Mouse (Mus musculus): ENCODE results near the gene Abat. TPM values are rescaled to one million over a fixed set of nuclear protein-coding genes. Genes with fewer than 3 reads are reported as not detected.
"Not testable (repeated sequence)": the region's sequence is repeated elsewhere in the genome, so short reads cannot be mapped to it uniquely, and the experiment has no call there.

The Abat gene
- polyA plus RNA-seq, 1 experiment from 2014 or later: 36.1 TPM

DNA sequence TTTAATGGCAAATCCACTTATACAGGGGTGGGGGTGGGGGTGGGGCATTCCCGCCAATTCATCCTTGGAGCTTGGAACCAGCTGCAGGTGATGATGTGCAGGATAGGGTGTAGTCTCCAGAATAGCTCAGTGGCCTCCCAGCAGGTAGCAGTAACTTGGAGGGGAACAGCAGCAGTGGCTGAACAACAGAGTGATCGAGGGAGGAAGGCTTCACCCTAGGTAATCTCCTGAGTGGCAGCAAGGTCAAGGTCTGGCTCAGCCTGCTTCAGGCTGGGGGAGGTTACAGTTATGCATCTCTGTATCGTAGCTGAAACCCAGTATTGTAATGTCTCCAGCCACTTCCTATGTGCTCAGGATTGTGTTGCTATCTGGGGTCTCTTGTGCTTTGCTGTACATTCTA lies 49.6 kb downstream of the Abat start:
- H3K4me1 ChIP-seq; H3K27ac ChIP-seq; ATAC-seq (ENCODE audit: low FRiP score, low read depth); H3K27me3 ChIP-seq; H3K36me3 ChIP-seq; H3K9ac ChIP-seq; H3K4me3 ChIP-seq; H3K4me2 ChIP-seq (replicated peaks): not testable (repeated sequence)
- H3K9me3 ChIP-seq: peaks cover 16% of the 10 kb centered on the region
- WGBS: 68% methylated on average over 3 of the region's 3 CpGs

GRCm38 (mm10) chr16:8564836-8565235 lies 51.6 kb downstream of the Abat start:
- no peak overlapping the region for H3K9ac ChIP-seq
- peaks cover 7% of the 10 kb centered on the region; the same call in 1 of the 2 replicates for H3K4me1 ChIP-seq
- no peak overlapping the region for H3K4me3 ChIP-seq
- 73% methylated on average over 2 of the region's 2 CpGs for WGBS
- H3K27ac ChIP-seq: no peak overlapping the region
- H3K27me3 ChIP-seq: no peaks in the 10 kb centered on the region
- peaks cover 3% of the 10 kb centered on the region; the same call in 1 of the 2 replicates for H3K36me3 ChIP-seq
- H3K4me2 ChIP-seq (replicated peaks): no peak overlapping the region
- ATAC-seq (ENCODE audit: low FRiP score, low read depth): no peak
- H3K9me3 ChIP-seq: peaks cover 5% of the 10 kb centered on the region

GRCm38 (mm10) chr16:8565539-8565938 lies 52.3 kb downstream of the Abat start:
- no peak for ATAC-seq (ENCODE audit: low FRiP score, low read depth)
- no peak overlapping the region for H3K9ac ChIP-seq
- 85% methylated on average over 2 of the region's 2 CpGs for WGBS
- H3K36me3 ChIP-seq: no peaks in the 10 kb centered on the region
- no peak overlapping the region for H3K4me2 ChIP-seq (replicated peaks)
- H3K9me3 ChIP-seq: no peaks in the 10 kb centered on the region
- peaks cover 14% of the 10 kb centered on the region; the same call in 1 of the 2 replicates for H3K4me1 ChIP-seq
- H3K27ac ChIP-seq: no peak overlapping the region
- no peaks in the 10 kb centered on the region for H3K27me3 ChIP-seq
- H3K4me3 ChIP-seq: no peak overlapping the region

DNA sequence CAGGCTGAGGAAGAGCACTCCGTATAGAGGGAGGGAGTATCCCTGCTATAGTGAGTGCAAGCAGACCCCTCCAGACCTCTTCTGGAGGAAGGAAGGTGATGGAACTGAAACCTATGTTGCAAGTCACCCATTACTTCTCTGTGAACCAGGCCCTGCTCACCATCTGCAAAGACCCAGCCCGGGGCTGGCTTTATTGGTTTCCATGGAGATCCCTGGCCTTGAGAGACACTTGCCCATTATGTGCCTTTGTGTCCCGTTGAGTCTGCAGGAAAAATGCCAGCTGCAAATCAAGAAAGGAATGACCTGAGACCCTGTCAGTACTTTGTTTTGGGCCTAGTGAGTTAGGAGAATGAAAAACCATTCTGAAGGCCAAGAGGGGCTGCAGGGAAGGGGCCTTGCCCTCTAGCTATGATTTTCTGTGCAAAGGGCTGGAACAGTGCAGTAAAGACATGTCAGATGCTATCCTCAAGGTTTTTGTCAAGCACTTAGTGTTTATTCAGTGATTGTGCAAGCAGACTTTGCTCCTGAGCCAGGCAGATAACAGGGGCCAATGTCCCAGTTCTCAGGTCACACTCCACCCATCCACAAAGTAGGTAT lies 53.0 kb downstream of the Abat start:
- Histone ChIP-seq H3K27me3 (no peaks in the 10 kb centered on the region), H3K4me2 (replicated peaks) (no peak overlapping the region), H3K9ac (no peak overlapping the region), H3K36me3 (no peaks in the 10 kb centered on the region), H3K4me3 (no peak overlapping the region), H3K27ac (no peak overlapping the region), H3K9me3 (no peaks in the 10 kb centered on the region), H3K4me1 (peaks cover 17% of the 10 kb centered on the region; the same call in 1 of the 2 replicates)
- WGBS: 21% methylated on average over 3 of the region's 3 CpGs
- ATAC-seq (ENCODE audit: low FRiP score, low read depth): no peak

- no peak for ATAC-seq (ENCODE audit: low FRiP score, low read depth)
- Histone ChIP-seq H3K27me3 (no peaks in the 10 kb centered on the region), H3K4me2 (replicated peaks) (no peak overlapping the region), H3K36me3 (peaks cover 11% of the 10 kb centered on the region; the same call in 1 of the 2 replicates), H3K27ac (no peak overlapping the region), H3K9ac (no peak overlapping the region), H3K9me3 (no peaks in the 10 kb centered on the region), H3K4me1 (peaks cover 17% of the 10 kb centered on the region; the same call in 1 of the 2 replicates), H3K4me3 (no peak overlapping the region)
- WGBS: 89% methylated on average over 7 of the region's 7 CpGs
Observed at GRCm38 (mm10) chr16:8568881-8569280, 55.7 kb downstream of the Abat start.

GRCm38 (mm10) chr16:8570336-8570735 lies 57.1 kb downstream of the Abat start:
- Histone ChIP-seq H3K9ac (no peak overlapping the region), H3K4me3 (no peak overlapping the region), H3K4me1 (peaks cover 17% of the 10 kb centered on the region; the same call in 1 of the 2 replicates), H3K27ac (no peak overlapping the region), H3K4me2 (replicated peaks) (no peak overlapping the region), H3K27me3 (no peaks in the 10 kb centered on the region), H3K36me3 (peaks cover 25% of the 10 kb centered on the region), H3K9me3 (no peaks in the 10 kb centered on the region)
- ATAC-seq (ENCODE audit: low FRiP score, low read depth): no peak
- WGBS: 55% methylated on average over 12 of the region's 12 CpGs

GRCm38 (mm10) chr16:8570901-8571615 lies 57.8 kb downstream of the Abat start:
- no peak overlapping the region for H3K4me3 ChIP-seq
- WGBS: 66% methylated on average over 11 of the region's 11 CpGs
- peaks cover 14% of the 10 kb centered on the region; the same call in 1 of the 2 replicates for H3K4me1 ChIP-seq
- H3K9me3 ChIP-seq: no peaks in the 10 kb centered on the region
- no peak for ATAC-seq (ENCODE audit: low FRiP score, low read depth)
- H3K36me3 ChIP-seq: peaks cover 27% of the 10 kb centered on the region
- H3K27ac ChIP-seq: no peak overlapping the region
- no peaks in the 10 kb centered on the region for H3K27me3 ChIP-seq
- H3K9ac ChIP-seq: no peak overlapping the region
- H3K4me2 ChIP-seq (replicated peaks): no peak overlapping the region

GRCm38 (mm10) chr16:8573041-8573440 lies 59.8 kb downstream of the Abat start:
- no peak overlapping the region for H3K9ac ChIP-seq
- no peaks in the 10 kb centered on the region for H3K9me3 ChIP-seq
- ATAC-seq (ENCODE audit: low FRiP score, low read depth): no peak
- H3K4me2 ChIP-seq (replicated peaks): no peak overlapping the region
- H3K27ac ChIP-seq: no peak overlapping the region
- WGBS: 91% methylated on average over 4 of the region's 4 CpGs
- H3K4me3 ChIP-seq: no peak overlapping the region
- peaks cover 28% of the 10 kb centered on the region for H3K36me3 ChIP-seq
- H3K4me1 ChIP-seq: peaks cover 11% of the 10 kb centered on the region; the same call in 1 of the 2 replicates
- no peaks in the 10 kb centered on the region for H3K27me3 ChIP-seq

DNA sequence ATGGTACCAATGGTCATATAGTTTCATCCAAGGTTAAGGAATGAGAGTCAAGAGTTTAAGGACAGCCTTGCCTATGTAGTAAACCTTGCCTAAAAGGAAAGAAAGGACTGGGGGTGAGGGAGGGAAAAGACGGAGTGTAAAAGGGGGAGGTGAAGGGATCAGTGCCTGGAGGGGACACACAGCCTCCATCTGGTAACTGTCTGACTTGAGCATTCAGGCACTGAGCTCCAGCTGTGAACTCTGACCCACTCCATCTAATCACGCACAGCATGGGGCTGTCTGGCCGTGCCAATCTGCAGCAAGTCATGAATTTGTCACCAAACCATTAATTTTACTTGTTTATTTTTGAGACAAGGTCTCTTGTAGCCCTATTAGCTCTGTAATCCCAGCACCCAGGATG lies 60.5 kb downstream of the Abat start:
- Histone ChIP-seq H3K4me3 (no peak overlapping the region), H3K36me3 (peaks cover 35% of the 10 kb centered on the region), H3K27ac (no peak overlapping the region), H3K4me2 (replicated peaks) (no peak overlapping the region), H3K9ac (no peak overlapping the region), H3K27me3 (no peaks in the 10 kb centered on the region), H3K4me1 (peaks cover 11% of the 10 kb centered on the region; the same call in 1 of the 2 replicates), H3K9me3 (no peaks in the 10 kb centered on the region)
- no peak for ATAC-seq (ENCODE audit: low FRiP score, low read depth)
- WGBS: 11% methylated on average over 3 of the region's 3 CpGs

DNA sequence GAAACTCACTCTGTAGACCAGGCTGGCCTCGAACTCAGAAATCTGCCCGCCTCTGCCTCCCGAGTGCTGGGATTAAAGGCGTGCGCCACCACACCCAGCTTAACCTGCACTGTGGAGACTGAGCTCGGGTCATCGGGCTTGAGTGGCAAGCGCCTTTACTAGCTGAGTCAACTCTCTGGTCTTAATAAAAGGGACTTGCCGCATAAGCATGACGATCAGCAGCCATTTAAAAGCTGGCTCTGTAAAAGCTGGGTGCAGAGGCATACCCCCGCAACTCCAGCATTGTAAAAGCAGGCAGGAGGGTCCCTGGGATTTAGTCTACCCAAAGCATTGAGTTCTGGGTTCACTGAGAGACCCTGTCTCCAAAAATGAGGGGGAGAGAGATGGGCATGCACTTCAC lies 61.1 kb downstream of the Abat start:
- WGBS: 83% methylated on average over 11 of the region's 11 CpGs
- no peaks in the 10 kb centered on the region for H3K27me3 ChIP-seq
- no peak overlapping the region for H3K27ac ChIP-seq
- H3K4me3 ChIP-seq: no peak overlapping the region
- H3K9me3 ChIP-seq: no peaks in the 10 kb centered on the region
- H3K4me1 ChIP-seq: peaks cover 11% of the 10 kb centered on the region; the same call in 1 of the 2 replicates
- no peak overlapping the region for H3K4me2 ChIP-seq (replicated peaks)
- H3K9ac ChIP-seq: no peak overlapping the region
- ATAC-seq (ENCODE audit: low FRiP score, low read depth): no peak
- H3K36me3 ChIP-seq: peaks cover 37% of the 10 kb centered on the region

DNA sequence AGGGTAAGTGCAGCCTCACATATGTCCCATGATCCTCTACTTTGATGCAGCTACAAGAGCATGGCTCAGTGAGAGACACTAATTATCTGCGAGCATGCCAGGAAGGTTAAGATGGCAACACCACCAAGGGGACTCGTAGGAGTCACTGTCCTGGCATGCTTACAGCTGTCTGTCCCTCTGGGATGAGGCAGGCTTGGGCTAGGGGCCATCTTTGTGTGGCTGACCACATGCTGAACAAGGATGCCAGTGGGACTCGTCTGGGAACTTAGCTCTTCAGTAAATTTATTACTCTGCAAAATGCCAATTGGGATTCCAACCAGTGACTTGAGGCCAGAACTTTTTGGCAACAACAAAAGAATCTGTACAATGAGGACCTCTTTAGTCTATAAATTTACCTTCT lies 62.9 kb downstream of the Abat start:
- H3K9ac ChIP-seq: no peak overlapping the region
- ATAC-seq (ENCODE audit: low FRiP score, low read depth): no peak
- 68% methylated on average over 3 of the region's 3 CpGs for WGBS

DNA sequence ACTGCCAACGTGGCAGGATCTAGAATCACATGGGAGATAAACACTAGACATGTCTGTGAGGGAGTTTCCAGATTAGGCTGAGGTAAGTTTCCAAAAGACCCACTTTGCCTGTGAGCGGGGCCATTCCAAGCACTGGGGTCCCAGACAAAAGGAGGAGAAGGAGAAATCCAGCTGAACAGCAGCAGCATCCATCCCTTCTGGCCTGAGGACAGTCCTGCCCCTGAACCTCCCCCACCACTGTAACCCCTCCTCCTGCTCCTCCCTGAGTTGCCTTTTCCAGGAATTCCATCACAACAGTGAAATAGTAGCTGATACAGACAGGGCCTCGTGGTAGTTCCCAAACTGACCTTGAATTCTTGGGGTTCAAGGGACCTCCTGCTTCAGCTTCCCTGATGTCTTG lies 63.7 kb downstream of the Abat start:
- 71% methylated on average over 3 of the region's 3 CpGs for WGBS
- Histone ChIP-seq H3K27ac (no peak overlapping the region), H3K4me1 (no peaks in the 10 kb centered on the region), H3K4me2 (replicated peaks) (no peak overlapping the region), H3K36me3 (peaks cover 40% of the 10 kb centered on the region), H3K4me3 (no peak overlapping the region), H3K27me3 (no peaks in the 10 kb centered on the region), H3K9ac (no peak overlapping the region), H3K9me3 (no peaks in the 10 kb centered on the region)
- ATAC-seq (ENCODE audit: low FRiP score, low read depth): no peak

More for the DNA sequence above, 62.9 kb downstream of the Abat start:
- Histone ChIP-seq H3K36me3 (peaks cover 37% of the 10 kb centered on the region), H3K9me3 (no peaks in the 10 kb centered on the region), H3K27me3 (no peaks in the 10 kb centered on the region), H3K27ac (no peak overlapping the region), H3K4me2 (replicated peaks) (no peak overlapping the region), H3K4me3 (no peak overlapping the region), H3K4me1 (no peaks in the 10 kb centered on the region)
